Mouse (Mus musculus) liver, embryonic 14.5 days (tissue): ENCODE results near the gene Abhd16a.

ENCODE experiments used
- CTCF ChIP-seq: IDR thresholded peaks from 2 replicates; pipeline ENCODE4 v1.5.1; 2016; ENCODE audit warnings: antibody characterized with exemption, low read depth, control low read depth
- EP300 ChIP-seq: IDR thresholded peaks from 2 replicates; pipeline ENCODE4 v1.6.1; 2016; ENCODE audit warnings: antibody characterized with exemption, low read depth

- TF ChIP-seq CTCF (0 out of 2 replicates have a peak, but pooled peaks have one; percentile 20), EP300 (no peak)
Measured at GRCm38 (mm10) chr17:35135591-35136320, 46.7 kb downstream of the Abhd16a start.
